Mouse (Mus musculus): ENCODE data around the gene B4gat1.
A peak's percentile ranks its signal among the peaks of the same experiment; 100 is the strongest.

The B4gat1 gene

GRCm38 (mm10) chr19:5032686-5033085 is 5.9 kb upstream of the B4gat1 start:
- DNase-seq (ENCODE audit: low spot score in 2 of 2): no peak

DNA sequence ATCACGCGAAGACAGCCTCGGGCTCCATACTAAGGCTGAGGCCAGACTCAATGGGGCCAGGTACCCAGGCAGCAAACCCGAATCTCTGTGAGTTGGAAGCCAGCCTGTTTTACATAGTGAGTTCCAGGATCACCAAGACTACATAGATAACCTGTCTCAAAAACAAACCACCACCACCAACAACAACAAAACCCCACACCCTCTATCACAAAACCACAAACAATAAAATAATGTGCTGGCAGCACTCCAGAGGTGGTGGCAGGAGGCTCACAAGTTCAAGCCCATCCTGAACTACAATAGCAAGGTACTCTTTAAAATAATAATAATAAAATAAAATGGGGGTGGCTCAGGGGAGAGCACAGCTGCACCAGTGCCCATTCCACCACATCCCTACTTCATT is 2.0 kb upstream of the B4gat1 start:
- DNase-seq (ENCODE audit: low spot score in 2 of 2): no peak

DNA sequence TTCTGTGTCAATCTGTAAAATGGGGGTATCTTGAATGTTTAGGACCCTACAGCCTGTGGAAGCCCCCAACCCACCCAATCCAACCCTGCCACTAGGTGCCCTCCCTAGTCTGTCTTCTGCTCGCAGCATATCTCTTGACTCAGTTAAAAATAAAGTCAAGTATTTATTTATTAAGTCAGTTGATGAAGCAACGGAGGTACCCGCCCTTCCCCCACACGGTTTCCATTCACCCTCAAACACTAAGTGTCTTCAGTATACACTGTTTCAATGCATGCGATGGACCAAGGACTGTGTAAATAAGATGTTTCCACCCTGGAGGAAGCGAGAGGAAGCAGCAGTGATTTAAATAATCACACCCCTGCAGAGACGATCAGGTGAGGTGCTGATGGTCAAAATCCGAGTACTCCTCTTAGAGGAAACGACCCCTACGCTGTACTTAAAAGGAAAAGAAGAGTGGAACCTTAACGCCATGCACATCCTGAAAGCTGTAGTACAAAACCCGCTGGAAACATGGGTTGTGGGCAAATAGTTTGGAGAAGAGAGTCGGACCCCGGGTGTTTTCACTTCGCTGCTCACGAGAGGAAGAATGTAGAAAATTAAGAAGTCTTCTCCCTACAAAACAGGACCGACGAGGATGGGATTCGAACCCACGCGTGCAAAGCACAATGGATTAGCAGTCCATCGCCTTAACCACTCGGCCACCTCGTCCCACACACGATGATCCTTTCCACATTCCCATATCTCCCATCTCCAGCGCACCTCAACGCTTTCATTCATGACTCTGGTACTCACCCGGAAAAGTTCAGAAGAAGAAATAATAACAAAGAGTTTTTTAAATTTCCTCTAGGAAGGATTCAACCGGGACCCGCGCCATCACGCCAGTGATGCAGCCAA is 701 bp upstream of the B4gat1 start:
- DNase-seq (ENCODE audit: low spot score in 2 of 2): peak; percentile 62 to 79

DNA sequence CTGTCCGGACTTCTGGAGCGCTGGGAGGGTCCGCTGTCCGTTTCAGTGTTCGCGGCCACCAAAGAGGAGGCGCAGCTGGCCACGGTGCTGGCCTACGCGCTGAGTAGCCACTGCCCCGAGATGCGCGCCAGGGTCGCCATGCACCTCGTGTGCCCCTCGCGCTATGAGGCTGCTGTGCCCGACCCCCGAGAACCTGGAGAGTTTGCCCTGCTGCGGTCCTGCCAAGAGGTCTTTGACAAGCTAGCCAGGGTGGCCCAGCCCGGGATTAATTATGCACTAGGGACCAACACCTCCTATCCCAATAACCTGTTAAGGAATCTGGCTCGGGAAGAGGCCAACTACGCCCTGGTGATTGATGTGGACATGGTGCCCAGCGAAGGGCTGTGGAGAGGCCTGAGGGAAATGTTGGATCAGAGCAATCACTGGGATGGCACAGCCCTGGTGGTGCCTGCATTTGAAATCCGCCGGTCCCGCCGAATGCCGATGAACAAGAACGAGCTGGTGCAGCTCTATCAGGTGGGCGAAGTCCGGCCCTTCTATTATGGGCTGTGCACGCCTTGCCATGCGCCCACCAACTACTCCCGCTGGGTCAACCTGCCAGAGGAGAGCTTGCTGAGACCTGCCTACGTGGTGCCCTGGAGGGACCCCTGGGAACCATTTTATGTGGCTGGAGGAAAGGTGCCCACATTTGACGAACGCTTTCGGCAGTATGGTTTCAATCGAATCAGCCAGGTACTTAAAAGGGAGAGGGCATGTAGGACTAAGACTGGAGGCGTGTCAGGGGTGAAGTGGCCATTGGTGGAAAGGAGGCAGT is 882 bp downstream of the B4gat1 start:
- no peak for DNase-seq (ENCODE audit: low spot score in 2 of 2)

GRCm38 (mm10) chr19:5040862-5041523 is 2.4 kb downstream of the B4gat1 start, which contains the start of gene Brms1:
Gene Brms1, plus strand, starts transcription at chr19:5041354.
- peak; percentile 82 to 90 for DNase-seq (ENCODE audit: low spot score in 2 of 2)

DNA sequence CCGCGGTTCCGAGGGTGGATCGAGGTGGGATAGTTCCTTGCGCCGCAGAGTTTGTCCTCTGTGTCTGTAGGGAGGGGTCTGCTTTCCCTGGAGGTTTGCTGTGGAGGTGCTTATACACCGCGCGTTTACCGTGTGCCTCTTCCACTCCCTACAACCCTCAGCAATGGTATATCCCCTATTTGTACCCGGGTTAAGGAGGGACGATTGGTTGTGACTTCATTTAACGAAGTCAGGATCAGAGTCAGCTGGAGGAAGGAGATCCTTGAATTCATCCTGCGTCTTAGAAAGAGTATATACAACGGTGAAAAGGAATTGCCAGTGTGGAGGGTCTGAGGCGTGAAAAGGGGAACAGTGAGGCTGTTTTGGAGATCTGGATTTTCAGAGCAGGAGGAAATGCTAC is 3.0 kb downstream of the B4gat1 start:
- DNase-seq (ENCODE audit: low spot score in 2 of 2): no peak

GRCm38 (mm10) chr19:5045531-5045930 is 6.9 kb downstream of the B4gat1 start:
- DNase-seq (ENCODE audit: low spot score in 2 of 2): no peak

- no peak for DNase-seq (ENCODE audit: low spot score in 2 of 2)
Measured at GRCm38 (mm10) chr19:5048138-5049056, 9.8 kb downstream of the B4gat1 start.

- no peak for DNase-seq (ENCODE audit: low spot score in 2 of 2)
Measured at GRCm38 (mm10) chr19:5049325-5049724, 10.7 kb downstream of the B4gat1 start.

GRCm38 (mm10) chr19:5050047-5050905 is 11.7 kb downstream of the B4gat1 start, which contains the start of gene Rin1:
Gene Rin1, plus strand, starts transcription at chr19:5050481.
- no peak for DNase-seq (ENCODE audit: low spot score in 2 of 2)

DNA sequence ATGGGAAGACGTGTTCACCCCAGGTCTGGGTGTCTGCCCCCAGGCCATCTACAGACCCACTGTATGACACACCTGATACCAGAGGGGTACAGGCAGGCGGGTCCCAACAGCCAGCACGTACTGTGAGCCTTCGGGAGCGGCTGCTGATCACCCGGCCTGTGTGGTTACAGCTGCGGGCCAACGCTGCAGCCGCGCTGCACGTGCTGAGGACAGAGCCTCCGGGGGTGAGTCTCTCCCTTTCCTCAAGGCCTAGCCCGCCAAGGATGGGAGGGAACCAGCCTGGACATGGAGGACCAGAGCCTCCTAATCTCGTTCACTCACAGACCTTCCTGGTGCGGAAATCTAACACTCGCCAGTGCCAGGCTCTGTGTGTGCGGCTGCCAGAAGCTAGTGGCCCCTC is 12.4 kb downstream of the B4gat1 start:
- no peak for DNase-seq (ENCODE audit: low spot score in 2 of 2)

DNA sequence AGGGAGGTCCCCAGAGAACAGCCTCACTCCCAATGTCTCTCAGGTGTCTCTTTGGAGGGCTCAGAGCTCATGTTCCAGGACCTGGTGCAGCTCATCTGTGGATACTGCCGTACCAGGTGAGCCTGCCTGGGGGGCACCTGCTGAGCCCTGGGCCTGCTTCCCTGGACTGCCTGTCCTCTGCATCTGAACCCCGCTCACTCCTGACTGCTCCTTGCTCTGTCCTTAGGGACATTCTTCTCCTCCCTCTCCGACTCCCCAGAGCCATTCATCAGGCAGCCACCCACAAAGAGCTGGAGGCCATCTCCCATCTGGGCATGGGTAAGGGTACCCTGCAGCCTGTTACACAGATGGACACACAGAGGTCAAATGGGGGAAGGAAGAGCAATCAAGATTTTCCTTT is 12.9 kb downstream of the B4gat1 start:
- no peak for DNase-seq (ENCODE audit: low spot score in 2 of 2)

DNA sequence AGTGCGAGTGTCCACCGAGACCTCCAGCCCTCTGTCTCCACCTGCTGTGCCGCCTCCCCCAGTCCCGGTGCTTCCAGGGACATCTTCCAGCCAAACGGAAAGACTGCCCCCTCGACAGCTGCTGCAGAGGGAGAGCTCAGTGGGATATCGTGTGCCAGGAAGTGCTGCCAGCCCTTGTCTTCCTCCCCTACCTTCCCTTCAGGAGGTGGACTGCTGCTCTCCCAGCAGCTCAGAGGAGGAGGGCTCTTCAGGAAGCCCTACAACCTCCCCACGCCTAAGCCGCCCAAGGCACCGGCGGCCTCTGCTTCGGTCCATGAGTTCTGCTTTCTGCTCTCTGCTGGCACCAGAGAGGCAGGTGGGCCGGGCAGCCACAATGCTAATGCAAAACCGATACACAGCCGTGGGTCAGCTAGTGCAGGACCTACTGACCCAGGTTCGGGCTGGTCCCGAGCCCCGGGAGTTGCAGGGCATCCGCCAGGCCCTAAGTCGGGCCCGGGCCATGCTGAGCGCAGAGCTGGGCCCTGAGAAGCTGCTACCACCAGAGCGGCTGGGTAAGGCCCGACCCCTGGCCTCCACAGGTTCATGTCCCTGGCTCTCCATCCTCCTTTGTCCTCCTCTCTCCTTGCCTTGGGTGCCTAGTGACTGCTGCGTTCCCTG is 13.7 kb downstream of the B4gat1 start:
- no peak for DNase-seq (ENCODE audit: low spot score in 2 of 2)

DNA sequence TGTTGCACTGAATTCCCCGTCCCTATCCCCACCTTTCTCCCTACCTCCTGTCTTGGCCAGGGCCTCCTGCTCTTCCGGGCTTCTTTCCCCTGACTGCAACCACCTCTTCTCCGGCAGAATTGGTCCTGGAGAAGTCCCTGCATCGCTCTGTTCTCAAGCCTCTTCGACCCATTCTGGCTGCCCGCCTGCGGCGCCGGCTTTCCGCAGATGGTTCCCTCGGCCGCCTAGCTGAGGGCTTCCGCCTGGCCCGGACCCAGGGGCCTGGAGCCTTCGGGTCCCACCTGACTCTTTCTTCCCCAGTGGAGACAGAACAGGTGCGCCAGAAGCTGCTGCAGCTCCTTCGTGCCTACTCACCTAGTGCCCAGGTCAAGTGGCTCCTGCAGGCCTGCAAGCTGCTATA is 14.2 kb downstream of the B4gat1 start:
- no peak for DNase-seq (ENCODE audit: low spot score in 2 of 2)

DNA sequence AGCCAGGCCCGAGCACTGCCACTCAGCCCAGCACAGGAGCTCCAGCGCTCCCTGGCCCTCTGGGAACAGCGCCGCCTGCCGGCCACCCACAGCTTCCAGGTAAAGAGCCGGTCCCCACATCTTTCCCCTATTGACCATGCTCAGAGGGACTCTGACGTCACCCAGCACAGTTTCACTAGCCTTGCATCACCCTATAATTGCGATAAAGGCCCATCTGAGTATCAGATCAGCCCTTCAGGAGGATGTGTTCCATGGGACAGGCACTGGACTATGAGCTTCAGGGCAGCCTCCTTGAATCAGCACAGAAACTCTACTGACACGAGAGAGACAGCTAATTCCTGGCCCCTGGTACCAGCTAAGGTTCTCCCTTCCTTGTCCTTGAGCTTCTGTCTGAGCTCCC is 15.3 kb downstream of the B4gat1 start:
- peak; percentile 65 to 90 for DNase-seq (ENCODE audit: low spot score in 2 of 2)

DNA sequence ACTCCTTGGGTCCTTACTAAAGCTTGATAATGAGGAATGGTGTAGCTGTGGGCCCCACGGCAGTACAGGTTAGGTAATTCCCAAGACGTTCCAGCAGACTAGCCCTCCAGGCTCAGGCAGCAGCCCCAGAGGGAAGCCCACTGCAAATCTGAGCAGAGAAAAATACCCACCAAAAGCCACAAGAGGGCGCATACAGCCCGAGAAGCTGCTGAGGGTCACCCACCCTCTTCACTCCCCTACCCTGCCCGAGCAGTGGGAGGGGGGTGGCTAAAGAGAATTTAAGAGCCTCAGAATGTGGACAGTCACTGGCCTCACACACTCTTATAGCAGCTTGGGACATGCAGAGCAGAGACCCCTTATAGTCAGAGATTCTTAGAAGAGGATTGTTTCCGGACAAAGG is 17.6 kb downstream of the B4gat1 start:
- DNase-seq (ENCODE audit: low spot score in 2 of 2): no peak

- DNase-seq (ENCODE audit: low spot score in 2 of 2): no peak
Measured at GRCm38 (mm10) chr19:5057876-5058775, 19.5 kb downstream of the B4gat1 start.
